Comparison of ENCODE assay signal across 23 mouse cellular contexts in the genomic region with DNA sequence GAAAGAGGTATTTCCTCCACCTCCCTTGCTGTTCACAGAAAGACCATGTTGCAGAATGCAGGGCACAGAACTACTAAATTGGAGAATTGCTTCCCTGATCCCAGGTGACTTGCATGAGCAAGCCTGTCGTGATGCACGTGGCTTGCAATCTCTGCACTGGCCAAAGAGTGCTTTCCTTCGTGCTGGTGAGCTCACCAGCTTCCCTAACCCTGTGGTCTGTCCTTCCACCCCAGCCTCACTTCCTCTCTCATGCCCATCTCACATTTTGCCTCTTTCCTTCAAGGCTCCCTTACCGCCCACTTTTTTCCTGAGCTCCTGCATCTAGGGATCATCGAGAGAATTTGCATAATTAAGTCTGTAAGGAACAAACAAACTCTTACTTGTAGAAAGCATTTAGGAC.
DNase-seq lines count a peak whose midpoint lies in the region; ATAC-seq and TF ChIP-seq lines count a peak whose summit lies in the region.
"Had no signal": no experiment of that assay in that cellular context is flagged by ENCODE, and none has a peak within 500 bp of the region (broad histone marks: within the 10 kb centered on the region; RNA-seq: fewer than 3 reads in every experiment).

No protein-coding gene starts in this region.

- TF ChIP-seq POLR2A in bone marrow macrophage, adult 2 months (IDR thresholded peaks at IDR 0.05; ENCODE audit: borderline replicate concordance, low read depth, low read length), result no peak

- H3K79me2 ChIP-seq in macrophage (ENCODE audit: inconsistent target), result no peaks in the 10 kb centered on the region

- ATAC-seq in monocyte, adult 5-6 weeks (replicated peaks; ENCODE audit: insufficient number of reproducible peaks, low FRiP score, low TSS enrichment, poor library complexity, severe bottlenecking), result peak; percentile 86
- ATAC-seq: CD4-positive, CD25-positive, alpha-beta regulatory T cell, adult 4 months; forebrain, embryonic 13.5 days; forebrain, postnatal 0 days; hindbrain, embryonic 16.5 days had no signal

- WGBS in macrophage (ENCODE audit: missing documents), result 12% methylated on average over 5 of the region's 5 CpGs

- intact Hi-C loops in heart, postnatal 36 days (cut with DNase I), result no loop called here

- peak; percentile 93 for DNase-seq in heart, adult 11 months
- no peak for DNase-seq in heart, postnatal 36 days
- DNase-seq in adrenal gland, postnatal 14 days, result no peak
- DNase-seq in spleen, postnatal 36 days (ENCODE audit: low spot score in 2 of 2), result no peak
- DNase-seq: adrenal gland, adult 8-10 months; B cell, adult 2 months; cerebellum, adult 18-20 months; cerebellum, adult 9-11 months; cerebellum, postnatal 36 days; forebrain, postnatal 0 days; gastrocnemius, adult 2 months; gastrocnemius, postnatal 25 days; heart, postnatal 10 days had no signal

- no peaks in the 10 kb centered on the region for H3K36me3 ChIP-seq in macrophage (ENCODE audit: inconsistent target)
- H3K36me3 ChIP-seq: embryonic facial prominence, embryonic 10.5 days; G1E; heart, embryonic 10.5 days; hindbrain, embryonic 12.5 days had no signal

- peaks cover 12% of the 10 kb centered on the region for H3K4me1 ChIP-seq in bone marrow macrophage, adult 2 months (ENCODE audit: control insufficient read depth, insufficient read depth, low read length)
- H3K4me1 ChIP-seq: heart, embryonic 10.5 days; hindbrain, embryonic 12.5 days had no signal

- no peak for TF ChIP-seq CTCF in bone marrow macrophage, adult 2 months (IDR thresholded peaks at IDR 0.05; ENCODE audit: low read depth, low read length)

- H3K4me3 ChIP-seq in bone marrow macrophage, adult 2 months (ENCODE audit: insufficient read depth, low read length), result no peak overlapping the region
- H3K4me3 ChIP-seq in macrophage (ENCODE audit: inconsistent target), result no peak overlapping the region
- H3K4me3 ChIP-seq: embryonic facial prominence, embryonic 10.5 days; forebrain, embryonic 13.5 days; gastrocnemius, adult 2 months; heart, embryonic 10.5 days; hindbrain, embryonic 12.5 days had no signal

- peak overlapping the region; percentile 42 for H3K27ac ChIP-seq in bone marrow macrophage, adult 2 months (ENCODE audit: insufficient read depth, low read depth, low read length)
- H3K27ac ChIP-seq in macrophage, result peak overlapping the region; percentile 10; the same call in 1 of the 2 replicates
- H3K27ac ChIP-seq: embryonic facial prominence, embryonic 10.5 days; forebrain, embryonic 13.5 days; gastrocnemius, adult 2 months; heart, embryonic 10.5 days; hindbrain, embryonic 12.5 days had no signal
